Mouse (Mus musculus) spleen, postnatal 36 days (tissue): ENCODE results near the gene Gse1.

ENCODE experiments used
- DNase-seq, 2 experiments: peaks; one replicate each; pipeline ENCODE4 v3.0.0; 2022; ENCODE audit warnings: low spot score in 2 of 2, mixed read lengths in 1 of 2

Gene Gse1

GRCm38 (mm10) chr8:120493508-120494464 lies 265.5 kb downstream of the Gse1 start:
- DNase-seq, result no peak

GRCm38 (mm10) chr8:120494903-120495302 lies 266.6 kb downstream of the Gse1 start:
- no peak for DNase-seq

- no peak for DNase-seq
These were observed 267.2 kb downstream of the Gse1 start for GRCm38 (mm10) chr8:120495461-120495860.

- DNase-seq, result no peak
These were observed 268.2 kb downstream of the Gse1 start for GRCm38 (mm10) chr8:120496478-120496877.

GRCm38 (mm10) chr8:120497503-120497946 lies 269.3 kb downstream of the Gse1 start:
- peak in 1 of 2 experiments; percentile 48 for DNase-seq

GRCm38 (mm10) chr8:120498349-120498831 lies 270.1 kb downstream of the Gse1 start:
- peak in 1 of 2 experiments; percentile 55 for DNase-seq

GRCm38 (mm10) chr8:120498926-120499605 lies 270.8 kb downstream of the Gse1 start:
- DNase-seq, result no peak

GRCm38 (mm10) chr8:120500701-120501261 lies 272.5 kb downstream of the Gse1 start:
- no peak for DNase-seq

- DNase-seq, result no peak
These were observed 273.2 kb downstream of the Gse1 start for GRCm38 (mm10) chr8:120501426-120501825.

- DNase-seq, result peak; percentile 58 to 67
These were observed 274.2 kb downstream of the Gse1 start for GRCm38 (mm10) chr8:120502428-120502827.

- DNase-seq, result no peak
These were observed 276.2 kb downstream of the Gse1 start for GRCm38 (mm10) chr8:120504251-120505081.

GRCm38 (mm10) chr8:120505082-120505511 lies 276.8 kb downstream of the Gse1 start:
- DNase-seq, result no peak

GRCm38 (mm10) chr8:120505619-120506310 lies 277.5 kb downstream of the Gse1 start:
- no peak for DNase-seq

GRCm38 (mm10) chr8:120506562-120506961 lies 278.3 kb downstream of the Gse1 start:
- DNase-seq, result no peak

GRCm38 (mm10) chr8:120507290-120507689 lies 279.0 kb downstream of the Gse1 start:
- DNase-seq, result no peak

GRCm38 (mm10) chr8:120509136-120510034 lies 281.1 kb downstream of the Gse1 start:
- DNase-seq, result no peak

GRCm38 (mm10) chr8:120510035-120510416 lies 281.8 kb downstream of the Gse1 start:
- DNase-seq, result no peak

- no peak for DNase-seq
These were observed 282.7 kb downstream of the Gse1 start for GRCm38 (mm10) chr8:120510863-120511457.

- no peak for DNase-seq
These were observed 283.5 kb downstream of the Gse1 start for GRCm38 (mm10) chr8:120511737-120512136.
